In genomic region chr2:165651031-165651430, GRCm38 (mm10) we compare ENCODE assay signal across 14 mouse cellular contexts. TPM values are rescaled to one million over a fixed set of nuclear protein-coding genes. Genes with fewer than 3 reads are reported as not detected.
"Had no signal": no experiment of that assay in that cellular context is flagged by ENCODE, and none has a peak within 500 bp of the region (broad histone marks: within the 10 kb centered on the region; RNA-seq: fewer than 3 reads in every experiment).

No protein-coding gene starts in this region.

- H3K27ac ChIP-seq: kidney, postnatal 0 days; limb, embryonic 12.5 days; liver, embryonic 13.5 days; lung, embryonic 15.5 days; macrophage; midbrain, embryonic 15.5 days; stomach, postnatal 0 days had no signal

- H3K9me3 ChIP-seq: limb, embryonic 12.5 days; liver, embryonic 13.5 days; lung, embryonic 15.5 days; midbrain, embryonic 15.5 days had no signal

- H3K36me3 ChIP-seq: limb, embryonic 12.5 days; liver, embryonic 13.5 days; lung, embryonic 15.5 days; midbrain, embryonic 15.5 days had no signal

- H3K9ac ChIP-seq: limb, embryonic 12.5 days; liver, embryonic 13.5 days; liver, postnatal 0 days; lung, embryonic 15.5 days; midbrain, embryonic 15.5 days had no signal

- H3K4me3 ChIP-seq: limb, embryonic 12.5 days; liver, embryonic 13.5 days; lung, embryonic 15.5 days; midbrain, embryonic 15.5 days had no signal

- H3K27me3 ChIP-seq: liver, embryonic 13.5 days; lung, embryonic 15.5 days; midbrain, embryonic 15.5 days had no signal

- H3K4me2 ChIP-seq: limb, embryonic 12.5 days; liver, embryonic 13.5 days; lung, embryonic 15.5 days; midbrain, embryonic 15.5 days had no signal

- DNase-seq: kidney, postnatal 36 days; layer of hippocampus, adult 9-11 months; layer of hippocampus, postnatal 36 days; liver; liver, embryonic 13.5 days; liver, postnatal 0 days; lung, postnatal 14 days; thymus, postnatal 4 days had no signal

- ATAC-seq: liver, postnatal 0 days; midbrain, embryonic 15.5 days had no signal

RNA-seq across cellular contexts. Expression of gene Eya2, which starts 56.2 kb away (rescaled TPM):
- polyA plus RNA-seq: macrophage had no signal
